Mouse (Mus musculus) 416B (cell line): Measurements from ENCODE around the gene Gabbr2.
A peak's percentile ranks its signal among the peaks of the same experiment; 100 is the strongest.

Experiments
- DNase-seq: peaks from one replicate; pipeline ENCODE4 v3.0.0; 2011; ENCODE audit warnings: low read depth

Gene Gabbr2

GRCm38 (mm10) chr4:46710018-46710417, 281.7 kb downstream of the Gabbr2 start:
- DNase-seq, result no peak

DNA sequence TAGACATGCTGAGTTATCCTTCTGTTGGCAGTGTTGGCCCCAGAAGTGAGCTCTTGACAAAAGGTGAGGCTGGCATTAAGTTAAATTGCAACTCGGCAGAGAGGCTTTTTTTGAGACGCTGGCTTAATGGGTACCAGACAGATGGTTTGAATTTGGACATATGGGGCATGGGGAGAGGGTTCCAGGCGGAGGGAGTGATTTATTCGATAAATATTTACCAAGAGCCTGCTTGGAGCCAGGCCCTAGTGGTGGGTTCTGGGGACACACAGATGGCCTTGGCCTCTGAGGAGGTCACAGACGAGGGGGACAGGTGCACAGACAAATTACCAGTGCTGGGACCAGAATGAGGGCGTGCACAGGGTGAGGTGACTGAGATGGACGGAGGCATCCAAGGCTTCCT, 282.2 kb downstream of the Gabbr2 start:
- no peak for DNase-seq

GRCm38 (mm10) chr4:46705739-46706138, 285.9 kb downstream of the Gabbr2 start:
- DNase-seq, result peak; percentile 59

DNA sequence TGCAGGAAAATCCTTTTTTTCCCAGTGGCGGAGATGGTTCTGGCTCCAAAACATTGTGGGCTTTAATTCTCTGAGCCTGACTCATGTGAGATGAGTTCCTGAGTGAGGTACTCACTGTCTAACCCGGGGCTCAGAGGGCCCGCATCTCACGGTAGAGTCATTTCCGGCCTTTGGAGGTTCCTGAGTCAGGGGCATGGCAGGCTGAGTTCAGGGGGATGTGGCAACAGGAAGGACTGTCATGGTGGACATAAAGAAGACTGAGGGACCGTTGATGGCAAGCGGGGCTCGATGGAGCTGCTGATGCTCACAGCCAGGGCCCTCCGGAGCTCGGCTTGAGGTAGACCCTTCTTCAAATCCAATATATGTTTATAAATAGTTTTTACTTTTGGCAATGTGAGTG, 288.5 kb downstream of the Gabbr2 start:
- peak; percentile 70 for DNase-seq

DNA sequence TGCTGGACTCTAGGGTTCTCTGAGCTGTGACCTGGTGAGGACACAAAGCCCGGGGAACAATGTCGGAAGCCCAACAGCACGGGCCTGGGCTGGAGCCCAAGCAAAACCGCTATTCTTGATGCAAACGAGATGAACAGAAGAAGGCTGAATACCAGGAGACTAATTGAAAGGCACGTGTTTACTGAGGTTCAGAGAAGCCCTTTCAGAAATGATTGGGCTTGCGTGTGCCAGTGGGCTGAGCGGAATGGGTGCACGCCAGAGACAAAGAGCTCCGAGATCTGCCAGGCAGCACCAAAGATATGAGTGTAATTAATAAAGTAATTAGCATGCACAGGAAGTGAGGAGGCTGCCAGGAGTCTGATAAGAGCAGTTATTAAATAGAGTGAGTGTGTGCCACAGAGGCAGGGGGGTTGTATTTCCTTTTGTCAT, 291.4 kb downstream of the Gabbr2 start:
- no peak for DNase-seq

GRCm38 (mm10) chr4:46696467-46696866, 295.2 kb downstream of the Gabbr2 start:
- DNase-seq, result no peak

- no peak for DNase-seq
These were observed 301.1 kb downstream of the Gabbr2 start for GRCm38 (mm10) chr4:46690565-46690964.

- DNase-seq, result no peak
These were observed 301.7 kb downstream of the Gabbr2 start for GRCm38 (mm10) chr4:46690023-46690420.

DNA sequence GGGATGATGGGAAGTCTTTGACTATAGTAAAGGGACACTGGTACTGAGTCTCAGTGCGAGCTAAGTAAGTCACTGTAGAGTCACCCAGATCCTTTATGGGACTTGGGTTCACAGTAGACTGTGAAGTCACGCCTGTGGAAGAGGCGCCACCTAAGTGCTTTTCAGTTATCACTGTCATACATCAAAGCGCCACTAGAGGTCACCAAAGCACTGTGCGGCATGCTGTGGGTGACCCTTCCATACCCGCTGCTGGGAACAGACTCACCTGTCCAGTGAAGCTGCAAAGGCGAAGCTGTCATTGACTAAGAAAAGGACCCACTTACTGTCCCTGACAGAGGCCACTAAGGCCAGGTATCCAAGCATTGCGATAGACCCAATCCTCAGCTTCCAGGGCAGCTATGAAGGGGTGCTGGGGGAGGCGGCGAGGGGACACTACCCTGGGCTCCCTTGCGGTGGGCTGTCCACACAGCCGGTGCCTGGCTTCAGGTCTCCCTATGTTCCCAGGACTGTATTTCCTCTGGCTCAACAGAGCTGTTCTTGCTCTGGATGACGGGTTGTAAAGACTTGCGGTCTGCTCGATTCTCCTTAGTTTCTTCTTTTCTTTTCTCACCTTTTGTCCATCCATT, 302.2 kb downstream of the Gabbr2 start:
- peak; percentile 66 for DNase-seq

DNA sequence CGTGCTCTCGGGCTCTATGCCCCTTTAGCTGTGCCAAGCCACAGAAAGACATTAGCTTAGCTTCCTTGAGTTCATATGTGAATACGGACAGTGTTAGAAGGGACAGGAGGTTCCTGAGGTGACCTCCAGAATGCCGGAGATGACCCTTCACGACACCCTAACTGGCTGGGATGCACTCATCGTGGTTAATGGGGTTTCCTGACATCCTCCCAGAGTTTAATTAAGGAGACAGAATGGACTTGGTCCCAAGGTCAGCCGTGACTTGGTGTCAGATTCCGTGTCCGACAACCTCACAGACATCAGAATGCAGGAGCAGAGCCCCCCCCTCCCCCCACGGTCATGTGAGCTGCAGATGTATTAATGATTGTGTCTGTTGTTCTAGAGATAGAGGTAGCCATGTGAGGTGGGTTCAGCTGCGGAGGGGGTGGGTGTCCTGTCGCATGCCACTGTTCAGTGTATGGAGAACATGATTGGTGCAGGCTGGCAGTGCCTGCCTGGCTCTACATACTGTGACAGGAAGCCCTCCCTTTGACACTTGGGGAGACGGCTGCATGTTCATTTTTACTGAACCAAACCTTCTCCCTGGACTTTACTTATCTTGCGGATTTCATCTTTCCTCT, 303.4 kb downstream of the Gabbr2 start:
- no peak for DNase-seq

GRCm38 (mm10) chr4:46684160-46684559, 307.5 kb downstream of the Gabbr2 start:
- no peak for DNase-seq

- DNase-seq, result peak; percentile 27
These were observed 315.0 kb downstream of the Gabbr2 start for GRCm38 (mm10) chr4:46676646-46677045.

- DNase-seq, result no peak
These were observed 315.7 kb downstream of the Gabbr2 start for GRCm38 (mm10) chr4:46675992-46676391.

DNA sequence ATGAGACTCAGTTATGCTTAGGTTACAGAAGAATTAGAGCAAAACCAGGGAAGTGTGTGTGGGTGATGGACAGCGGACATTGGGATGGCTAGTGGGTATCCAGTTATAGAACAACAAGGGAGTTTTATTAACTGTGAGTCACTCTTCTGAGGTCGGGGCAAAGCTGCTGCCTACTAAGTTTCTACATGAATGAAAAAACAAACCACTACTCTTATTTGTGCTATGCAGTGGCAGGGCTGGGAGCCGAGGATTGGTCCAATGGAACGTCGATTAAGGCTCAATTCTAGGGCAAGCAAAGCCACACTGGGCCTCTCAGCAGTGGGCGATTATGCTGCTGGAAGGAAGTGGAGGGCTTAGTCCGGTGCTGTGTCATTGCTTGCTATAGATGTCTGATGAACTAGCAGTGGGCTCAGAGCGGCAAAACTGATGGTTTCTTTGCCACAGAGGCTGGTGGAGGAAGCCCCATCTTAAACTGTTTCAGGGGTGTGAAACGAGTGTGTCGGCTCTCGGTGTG, 316.3 kb downstream of the Gabbr2 start:
- peak; percentile 61 for DNase-seq

DNA sequence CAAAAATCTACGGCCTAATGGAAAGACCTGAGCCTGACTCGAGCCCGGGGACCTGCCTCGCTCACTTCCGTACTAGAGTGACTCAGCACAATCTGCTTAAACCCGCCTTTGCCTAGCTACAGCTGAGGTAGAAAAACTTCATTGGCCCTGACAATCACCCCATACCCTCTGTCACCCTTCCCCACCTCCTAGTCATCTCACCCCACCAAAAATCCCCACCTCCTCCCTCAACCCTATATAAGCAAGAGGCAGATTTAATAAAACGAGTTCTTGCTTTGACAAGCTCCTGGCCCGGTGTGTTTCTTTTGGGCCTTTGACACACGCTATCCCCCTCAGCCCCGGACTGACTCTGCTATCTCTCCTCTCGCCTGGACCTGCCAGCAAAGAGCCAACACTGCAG, 323.1 kb downstream of the Gabbr2 start:
- peak; percentile 57 for DNase-seq

- no peak for DNase-seq
These were observed 325.3 kb downstream of the Gabbr2 start for GRCm38 (mm10) chr4:46666420-46666819.

DNA sequence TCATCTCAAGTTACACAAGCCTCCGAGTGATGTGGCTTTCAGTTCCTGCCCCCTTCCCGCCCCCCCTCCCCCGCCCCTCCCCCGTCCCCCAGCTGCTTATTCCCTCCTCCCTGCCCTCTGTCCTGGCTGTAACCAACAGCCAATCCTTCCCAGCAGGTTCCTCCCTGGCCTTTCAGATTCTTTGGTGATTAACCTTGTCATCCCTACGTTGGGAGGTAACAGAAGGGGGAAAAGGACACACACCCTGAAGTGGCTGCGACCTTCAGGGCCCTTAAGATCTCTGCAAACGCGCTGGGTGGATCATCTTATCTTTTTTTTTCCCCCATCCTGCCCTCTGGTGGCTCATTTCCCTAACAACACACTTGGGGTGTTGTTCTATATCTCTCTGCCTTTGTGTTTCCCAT, 326.3 kb downstream of the Gabbr2 start:
- peak; percentile 88 for DNase-seq

GRCm38 (mm10) chr4:46664123-46665009, 327.3 kb downstream of the Gabbr2 start:
- DNase-seq, result no peak

GRCm38 (mm10) chr4:46661433-46661832, 330.2 kb downstream of the Gabbr2 start:
- no peak for DNase-seq

GRCm38 (mm10) chr4:46658946-46659345, 332.7 kb downstream of the Gabbr2 start:
- DNase-seq, result no peak

DNA sequence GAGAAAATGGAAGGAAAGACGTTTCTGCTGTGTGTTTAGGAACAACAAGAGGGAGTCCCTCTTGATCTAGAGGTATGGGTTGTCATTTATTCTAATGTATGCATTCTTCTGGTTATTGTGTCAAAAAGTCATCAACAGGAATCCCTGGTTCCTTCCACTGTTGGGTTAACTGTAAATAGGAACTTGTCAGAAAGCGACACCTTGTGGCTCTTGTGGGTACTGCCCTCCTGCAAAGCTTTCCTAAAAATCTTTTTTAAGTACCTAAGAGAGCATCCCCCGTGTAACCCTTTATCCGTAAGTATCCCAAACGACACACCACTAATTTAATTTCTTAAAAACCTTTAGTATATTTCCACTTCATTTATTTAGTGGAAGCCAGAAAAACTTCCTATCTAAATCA, 334.6 kb downstream of the Gabbr2 start:
- DNase-seq, result peak; percentile 89

DNA sequence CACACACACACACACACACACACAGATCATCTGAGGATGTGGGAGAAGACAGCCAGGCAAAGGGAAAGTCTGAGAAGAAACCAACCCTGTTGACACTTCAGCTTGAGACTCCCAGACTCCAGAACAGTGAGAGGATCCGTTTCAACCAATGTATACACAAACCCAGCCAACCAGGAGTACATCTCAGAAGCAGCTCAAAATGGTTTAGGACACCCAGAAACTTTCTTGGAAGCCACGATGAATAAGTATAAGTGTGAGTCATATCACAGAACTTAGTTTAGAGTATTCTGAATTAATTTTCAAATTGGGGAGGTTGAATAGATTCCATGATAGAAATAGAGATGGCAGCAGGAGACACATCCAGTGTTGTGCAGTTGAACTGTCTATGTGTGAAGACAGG, 335.7 kb downstream of the Gabbr2 start:
- no peak for DNase-seq

DNA sequence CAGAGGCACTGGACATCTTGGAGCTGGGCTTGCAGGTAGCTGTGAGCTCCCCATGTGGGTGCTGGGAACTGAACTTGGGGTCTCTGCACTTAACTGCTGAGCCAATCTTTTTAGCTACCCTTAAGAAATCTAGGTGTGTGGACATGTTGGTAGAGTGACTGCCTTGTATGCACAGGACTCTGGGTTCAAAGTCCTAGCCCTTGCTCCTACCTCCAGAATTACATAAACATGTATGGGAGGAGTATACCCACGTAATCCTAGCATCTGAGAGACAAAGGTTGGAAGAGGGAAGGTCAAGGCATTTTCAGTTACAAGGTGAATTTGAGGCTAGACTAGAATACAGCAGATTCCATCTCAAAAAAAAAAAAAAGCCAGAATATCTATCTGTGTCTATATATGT, 336.4 kb downstream of the Gabbr2 start:
- DNase-seq, result no peak
